Mouse (Mus musculus) lung, adult 2 months (tissue): Measurements from ENCODE around the gene Mepce. TPM values are rescaled to one million over a fixed set of nuclear protein-coding genes. Genes with fewer than 3 reads are reported as not detected.

Experiments
- DNase-seq: peaks from one replicate; pipeline ENCODE4 v3.0.0; 2022
- H3K4me1 ChIP-seq: fragments of 200-500 bp; 2 replicates; pipeline ENCODE4 v1.6.1; 2011; ENCODE audit warnings: low read length; ENCODE audit not compliant: control insufficient read depth, insufficient read depth
- H3K4me3 ChIP-seq: fragments of 200-500 bp; replicated peaks from 2 replicates; pipeline ENCODE3; 2011; ENCODE audit warnings: low read depth, mild to moderate bottlenecking, control low read depth, low read length; ENCODE audit errors: extremely low read depth
- CTCF ChIP-seq: fragments of 200-500 bp; IDR thresholded peaks from 2 replicates; pipeline ENCODE4 v1.5.1; 2011; ENCODE audit warnings: mild to moderate bottlenecking, low read length, control low read depth; ENCODE audit not compliant: insufficient read depth
- POLR2A ChIP-seq: fragments of 200-500 bp; IDR thresholded peaks from 2 replicates; pipeline ENCODE4 v1.6.1; 2011; ENCODE audit warnings: low read depth, mild to moderate bottlenecking, control low read depth, low read length, borderline replicate concordance; ENCODE audit errors: extremely low read depth
- WGBS: fragments of 180-500 bp; shearing (Covaris S2); methylation state at CpG from one replicate; pipeline ENCODE4 v1.1.7; 2018; 5-methylcytosine and 5-hydroxymethylcytosine counted together
- polyA plus RNA-seq: library from polyadenylated mRNA; depleted of rRNA; stranded (reverse); fragments of >200 nt; gene quantifications from 2 replicates; pipeline ENCODE4 v1.2.3, GENCODE M21; 2012; rRNA removed

Gene Mepce
- polyA plus RNA-seq, 1 experiment, result 44.2 TPM

- no peak for DNase-seq
- TF ChIP-seq CTCF (no peak), POLR2A (no peak)
- H3K4me3 ChIP-seq, result no peak overlapping the region
- H3K4me1 ChIP-seq, result peaks cover 4% of the 10 kb centered on the region; the same call in 1 of the 2 replicates
- 94% methylated on average over 6 of the region's 6 CpGs for WGBS
Measured at GRCm38 (mm10) chr5:137742836-137743235, 44.6 kb downstream of the Mepce start.

- Histone ChIP-seq H3K4me3 (no peak overlapping the region), H3K4me1 (no peaks in the 10 kb centered on the region)
- TF ChIP-seq CTCF, result no peak
- TF ChIP-seq POLR2A, result no peak
- 59% methylated on average over 10 of the region's 10 CpGs for WGBS
- DNase-seq, result no peak
Measured at GRCm38 (mm10) chr5:137742048-137742447, 45.4 kb downstream of the Mepce start.

- DNase-seq, result peak; percentile 81
- TF ChIP-seq CTCF (peak; percentile 31; the same call in 1 of the 2 replicates), POLR2A (peak; percentile 51; the same call in 1 of the 2 replicates)
- WGBS, result under 1% methylated on average over 71 of the region's 71 CpGs
- Histone ChIP-seq H3K4me3 (peak within 1 kb of the TSS; percentile 52), H3K4me1 (no peaks in the 10 kb centered on the region)
Measured at GRCm38 (mm10) chr5:137741023-137741931, 46.2 kb downstream of the Mepce start, which contains the start of gene Nyap1. Nyap1 (minus strand) TSS chr5:137741607.

- H3K4me1 ChIP-seq, result no peaks in the 10 kb centered on the region
Measured at GRCm38 (mm10) chr5:137740506-137740905, 46.9 kb downstream of the Mepce start.

GRCm38 (mm10) chr5:137739471-137739870 is 48.0 kb downstream of the Mepce start:
- TF ChIP-seq CTCF (no peak), POLR2A (no peak)
- WGBS, result 85% methylated on average over 9 of the region's 9 CpGs
- DNase-seq, result no peak

More at GRCm38 (mm10) chr5:137740506-137740905, 46.9 kb downstream of the Mepce start:
- no peak for DNase-seq
- no peak for TF ChIP-seq CTCF
- TF ChIP-seq POLR2A, result no peak
- 52% methylated on average over 11 of the region's 11 CpGs for WGBS
- no peak overlapping the region for H3K4me3 ChIP-seq

GRCm38 (mm10) chr5:137738516-137738915 is 48.9 kb downstream of the Mepce start:
- Histone ChIP-seq H3K4me3 (no peak overlapping the region), H3K4me1 (no peaks in the 10 kb centered on the region)
- 70% methylated on average over 5 of the region's 5 CpGs for WGBS
- DNase-seq, result no peak
- TF ChIP-seq CTCF (no peak), POLR2A (no peak)

More at GRCm38 (mm10) chr5:137739471-137739870, 48.0 kb downstream of the Mepce start:
- no peak overlapping the region for H3K4me3 ChIP-seq
- H3K4me1 ChIP-seq, result no peaks in the 10 kb centered on the region

GRCm38 (mm10) chr5:137737400-137737940 is 50.0 kb downstream of the Mepce start:
- no peaks in the 10 kb centered on the region for H3K4me1 ChIP-seq
- TF ChIP-seq POLR2A (no peak), CTCF (no peak)
- WGBS, result 83% methylated on average over 6 of the region's 6 CpGs
- H3K4me3 ChIP-seq, result no peak overlapping the region
- no peak for DNase-seq

GRCm38 (mm10) chr5:137734289-137735061 is 53.0 kb downstream of the Mepce start:
- no peak overlapping the region for H3K4me3 ChIP-seq
- TF ChIP-seq POLR2A (no peak), CTCF (no peak)
- DNase-seq, result no peak
- no peaks in the 10 kb centered on the region for H3K4me1 ChIP-seq
- WGBS, result 59% methylated on average over 6 of the region's 6 CpGs

GRCm38 (mm10) chr5:137733638-137734288 is 53.7 kb downstream of the Mepce start:
- no peak for DNase-seq
- 88% methylated on average over 12 of the region's 12 CpGs for WGBS
- TF ChIP-seq CTCF, result no peak
- no peak for TF ChIP-seq POLR2A

More at GRCm38 (mm10) chr5:137733638-137734288, 53.7 kb downstream of the Mepce start:
- Histone ChIP-seq H3K4me1 (no peaks in the 10 kb centered on the region), H3K4me3 (no peak overlapping the region)

Other genes with a start within 250 kb of the Mepce start
- gene Actl6b, start 234.1 kb downstream of the Mepce start, polyA plus RNA-seq, result 0.07 TPM in 1 of 2 replicates, not detected in the other
- 0.54 and 0.69 TPM in 2 replicates for gene Tfr2, start 217.8 kb downstream of the Mepce start, polyA plus RNA-seq
- gene Mospd3, start 186.6 kb downstream of the Mepce start, polyA plus RNA-seq, result 89.1 and 103 TPM in 2 replicates
- gene Pcolce, start 173.9 kb downstream of the Mepce start, polyA plus RNA-seq, result 280 and 290 TPM in 2 replicates
- 0.89 and 1.0 TPM in 2 replicates for gene Fbxo24, start 158.7 kb downstream of the Mepce start, polyA plus RNA-seq
- gene Lrch4, start 158.5 kb downstream of the Mepce start, polyA plus RNA-seq, result 79.4 and 105 TPM in 2 replicates
- gene Gm20605, start 158.5 kb downstream of the Mepce start, polyA plus RNA-seq, result 63.8 and 65.2 TPM in 2 replicates
- gene Sap25, start 146.3 kb downstream of the Mepce start, polyA plus RNA-seq, result 150 and 162 TPM in 2 replicates
- gene Irs3, start 141.9 kb downstream of the Mepce start, polyA plus RNA-seq, result 3.6 and 4.4 TPM in 2 replicates
- 22.4 and 24.3 TPM in 2 replicates for gene Agfg2, start 102.9 kb downstream of the Mepce start, polyA plus RNA-seq
- 2.3 and 2.4 TPM in 2 replicates for gene Nyap1, start 46.0 kb downstream of the Mepce start, polyA plus RNA-seq
- 103 and 110 TPM in 2 replicates for gene Tsc22d4, start 41.9 kb downstream of the Mepce start, polyA plus RNA-seq
- 32.7 and 46.7 TPM in 2 replicates for gene Ppp1r35, start 8.8 kb downstream of the Mepce start, polyA plus RNA-seq
- gene Zcwpw1, start 143 bp upstream of the Mepce start, polyA plus RNA-seq, result 0.49 and 0.60 TPM in 2 replicates
- gene Pilra, start 48.6 kb upstream of the Mepce start, polyA plus RNA-seq, result 24.7 and 27.9 TPM in 2 replicates
- gene Pilrb1, start 70.5 kb upstream of the Mepce start, polyA plus RNA-seq, result 7.3 and 16.5 TPM in 2 replicates
- 7.9 and 12.1 TPM in 2 replicates for gene Pilrb2, start 84.2 kb upstream of the Mepce start, polyA plus RNA-seq
- gene Cyp3a13, start 134.0 kb upstream of the Mepce start, polyA plus RNA-seq, result 0.71 and 1.2 TPM in 2 replicates
- gene Gjc3, start 175.4 kb upstream of the Mepce start, polyA plus RNA-seq, result 0.03 and 0.33 TPM in 2 replicates
- gene Azgp1, start 193.9 kb upstream of the Mepce start, polyA plus RNA-seq, result 1.1 and 1.2 TPM in 2 replicates
- not detected in 2 replicates for gene Smok3a, start 233.6 kb upstream of the Mepce start, polyA plus RNA-seq
- gene Smok3b, start 233.8 kb upstream of the Mepce start, polyA plus RNA-seq, result not detected in 2 replicates